Mouse (Mus musculus) thymus, postnatal 14 days (tissue): Measurements from ENCODE around the gene Efna2.
"Not testable (repeated sequence)": the region's sequence is repeated elsewhere in the genome, so short reads cannot be mapped to it uniquely, and the experiment has no call there.

ENCODE experiments used
- DNase-seq: peaks from one replicate; pipeline ENCODE4 v3.0.0; 2021

The Efna2 gene

GRCm38 (mm10) chr10:80156002-80156751 is 23.1 kb upstream of the Efna2 start:
- DNase-seq = no peak

- DNase-seq = no peak
Measured at GRCm38 (mm10) chr10:80156752-80157053, 22.6 kb upstream of the Efna2 start.

GRCm38 (mm10) chr10:80157141-80157929 is 21.9 kb upstream of the Efna2 start:
- no peak for DNase-seq

- DNase-seq = peak; percentile 81
Measured at GRCm38 (mm10) chr10:80158307-80158986, 20.8 kb upstream of the Efna2 start.

- peak; percentile 79 for DNase-seq
Measured at GRCm38 (mm10) chr10:80159021-80159560, 20.2 kb upstream of the Efna2 start.

GRCm38 (mm10) chr10:80159561-80160454 is 19.5 kb upstream of the Efna2 start:
- DNase-seq = peak; percentile 100

- peak; percentile 59 for DNase-seq
Measured at GRCm38 (mm10) chr10:80160455-80161371, 18.6 kb upstream of the Efna2 start.

GRCm38 (mm10) chr10:80161522-80162242 is 17.6 kb upstream of the Efna2 start:
- peak; percentile 59 for DNase-seq

GRCm38 (mm10) chr10:80162243-80162608 is 17.1 kb upstream of the Efna2 start:
- DNase-seq = no peak

GRCm38 (mm10) chr10:80162716-80163299 is 16.5 kb upstream of the Efna2 start:
- DNase-seq = peak; percentile 46

GRCm38 (mm10) chr10:80163721-80164120 is 15.6 kb upstream of the Efna2 start:
- no peak for DNase-seq

GRCm38 (mm10) chr10:80164161-80164997 is 14.9 kb upstream of the Efna2 start:
- DNase-seq = peak; percentile 51

GRCm38 (mm10) chr10:80164998-80165344 is 14.3 kb upstream of the Efna2 start:
- DNase-seq = peak; percentile 90

- DNase-seq = no peak
Measured at GRCm38 (mm10) chr10:80165392-80166128, 13.7 kb upstream of the Efna2 start, which contains the start of gene Cirbp. Gene Cirbp, plus strand, starts transcription at chr10:80165985.

- not testable (repeated sequence) for DNase-seq
Measured at GRCm38 (mm10) chr10:80166136-80166535, 13.1 kb upstream of the Efna2 start.

GRCm38 (mm10) chr10:80167460-80168037 is 11.7 kb upstream of the Efna2 start:
- peak; percentile 99 for DNase-seq

GRCm38 (mm10) chr10:80168038-80168661 is 11.1 kb upstream of the Efna2 start:
- peak; percentile 91 for DNase-seq

- no peak for DNase-seq
Measured at GRCm38 (mm10) chr10:80169070-80169469, 10.2 kb upstream of the Efna2 start.
